Mouse (Mus musculus) limb, embryonic 12.5 days (tissue): ENCODE results near the gene Rab44. TPM values are rescaled to one million over a fixed set of nuclear protein-coding genes. Genes with fewer than 3 reads are reported as not detected.

Source experiments
- ATAC-seq: fragments of 200-750 bp; cut with Nextera tagmentation; 2 replicates; pipeline ENCODE4 v1.8.0; 2017; ENCODE audit warnings: low read depth, moderate TSS enrichment; ENCODE audit not compliant: insufficient number of reproducible peaks, insufficient read depth, low FRiP score, low TSS enrichment
- H3K27ac ChIP-seq: fragments of 300-500 bp; sonication (generic); 2 replicates; pipeline ENCODE4 v1.5.1; 2016; ENCODE audit warnings: mild to moderate bottlenecking, moderate library complexity
- H3K27me3 ChIP-seq: fragments of 300-500 bp; sonication (generic); 2 replicates; pipeline ENCODE4 v1.6.1; 2016; ENCODE audit warnings: mild to moderate bottlenecking, moderate library complexity
- H3K36me3 ChIP-seq: fragments of 300-500 bp; sonication (generic); 2 replicates; pipeline ENCODE4 v1.6.1; 2016; ENCODE audit warnings: mild to moderate bottlenecking, moderate library complexity
- H3K4me1 ChIP-seq: fragments of 300-500 bp; sonication (generic); replicated peaks from 2 replicates; pipeline ENCODE4 v1.6.1; 2016
- H3K4me2 ChIP-seq: fragments of 300-500 bp; sonication (generic); 2 replicates; pipeline ENCODE4 v1.6.1; 2016; ENCODE audit warnings: mild to moderate bottlenecking, moderate library complexity
- H3K4me3 ChIP-seq: fragments of 300-500 bp; sonication (generic); replicated peaks from 2 replicates; pipeline ENCODE4 v1.5.1; 2016; ENCODE audit warnings: mild to moderate bottlenecking
- H3K9ac ChIP-seq: fragments of 300-500 bp; sonication (generic); replicated peaks from 2 replicates; pipeline ENCODE4 v1.6.1; 2016; ENCODE audit warnings: mild to moderate bottlenecking, moderate library complexity
- H3K9me3 ChIP-seq: fragments of 300-500 bp; sonication (generic); 2 replicates; pipeline ENCODE4 v1.6.1; 2016; ENCODE audit warnings: mild to moderate bottlenecking, moderate library complexity
- WGBS: fragments of 180-500 bp; shearing (Covaris S2); methylation state at CpG from one replicate; pipeline ENCODE4 v1.1.7; 2016; 5-methylcytosine and 5-hydroxymethylcytosine counted together
- polyA plus RNA-seq: library from polyadenylated mRNA; unstranded; fragments of >200 nt; fragmentation: Nextera tagmentation; extraction: Ambion mirVana; gene quantifications from 2 replicates; pipeline ENCODE4 v1.2.1, GENCODE M21; 2016

The Rab44 gene
- polyA plus RNA-seq, 1 experiment from 2014 or later = 0.26 TPM

DNA sequence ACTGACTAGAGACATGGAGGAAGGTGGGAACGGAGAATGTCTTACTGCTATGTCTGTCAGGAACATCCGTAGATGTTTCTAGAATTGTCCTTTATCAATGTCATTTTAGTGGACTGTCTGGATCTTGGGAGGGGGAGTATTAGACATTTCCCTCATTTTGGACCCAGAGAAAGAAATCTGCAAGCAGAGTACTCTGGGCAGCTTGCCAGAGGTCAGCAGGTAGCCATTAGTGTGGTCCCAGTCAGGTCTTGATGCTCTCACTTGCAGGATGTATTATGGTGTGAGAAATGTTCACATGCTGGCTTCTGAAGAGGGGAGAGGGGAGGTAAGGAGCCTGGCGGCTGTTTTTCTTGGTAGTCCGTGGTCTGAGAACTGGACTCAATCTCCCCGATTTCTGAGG lies 21.4 kb upstream of the Rab44 start:
- ATAC-seq = no peak
- Histone ChIP-seq H3K4me1 (peaks cover 21% of the 10 kb centered on the region), H3K4me3 (no peak overlapping the region), H3K9me3 (no peaks in the 10 kb centered on the region), H3K9ac (no peak overlapping the region), H3K27me3 (peaks cover 49% of the 10 kb centered on the region), H3K36me3 (no peaks in the 10 kb centered on the region), H3K4me2 (no peak overlapping the region), H3K27ac (no peak overlapping the region)
- 60% methylated on average over 5 of the region's 5 CpGs for WGBS

DNA sequence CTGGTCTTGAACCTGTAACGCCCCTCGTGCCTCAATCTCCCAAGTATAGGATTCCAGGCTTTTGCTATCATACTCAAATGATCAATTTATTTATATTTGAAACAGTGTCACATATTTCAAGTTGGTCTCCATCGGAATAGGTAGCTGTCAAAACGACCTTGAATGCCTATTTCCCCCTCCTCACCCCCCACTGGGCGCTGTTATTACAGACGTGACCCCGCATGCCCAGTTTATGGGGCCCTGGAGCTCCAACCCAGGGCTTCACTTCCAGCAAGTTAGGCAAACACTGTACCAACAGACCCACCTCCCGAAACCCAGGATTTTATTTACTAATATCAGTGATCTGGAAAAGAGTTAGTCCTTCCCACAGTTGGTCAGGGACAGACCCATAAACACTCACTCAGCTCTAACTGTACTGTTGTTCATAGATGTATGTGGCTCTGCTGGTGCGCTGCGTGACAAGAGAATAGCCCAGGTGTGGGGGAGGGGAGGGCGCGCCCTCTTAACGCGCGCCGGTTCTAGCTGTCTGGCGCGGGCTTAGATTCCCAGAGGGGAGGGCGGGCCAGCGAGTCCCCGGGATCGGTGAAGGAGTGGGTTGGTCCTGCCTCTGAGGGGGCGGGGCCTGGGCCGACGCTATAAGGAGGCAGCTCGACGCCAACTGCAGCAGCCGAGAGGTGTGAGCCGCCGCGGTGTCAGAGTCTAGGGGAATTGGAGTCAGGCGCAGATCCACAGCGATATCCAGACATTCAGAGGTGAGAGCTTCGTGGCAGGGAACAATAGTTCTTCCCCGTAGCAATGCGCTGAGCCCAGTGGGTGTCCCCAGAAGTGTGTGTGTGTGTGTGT lies 20.6 kb upstream of the Rab44 start:
- WGBS = 6% methylated on average over 36 of the region's 36 CpGs
- Histone ChIP-seq H3K4me3 (peak overlapping the region; percentile 52), H3K9ac (peak overlapping the region; percentile 60), H3K9me3 (no peaks in the 10 kb centered on the region), H3K36me3 (no peaks in the 10 kb centered on the region), H3K4me2 (peak overlapping the region; percentile 86), H3K4me1 (peaks cover 21% of the 10 kb centered on the region), H3K27ac (no peak overlapping the region), H3K27me3 (peaks cover 49% of the 10 kb centered on the region)
- peak; percentile 67 for ATAC-seq

DNA sequence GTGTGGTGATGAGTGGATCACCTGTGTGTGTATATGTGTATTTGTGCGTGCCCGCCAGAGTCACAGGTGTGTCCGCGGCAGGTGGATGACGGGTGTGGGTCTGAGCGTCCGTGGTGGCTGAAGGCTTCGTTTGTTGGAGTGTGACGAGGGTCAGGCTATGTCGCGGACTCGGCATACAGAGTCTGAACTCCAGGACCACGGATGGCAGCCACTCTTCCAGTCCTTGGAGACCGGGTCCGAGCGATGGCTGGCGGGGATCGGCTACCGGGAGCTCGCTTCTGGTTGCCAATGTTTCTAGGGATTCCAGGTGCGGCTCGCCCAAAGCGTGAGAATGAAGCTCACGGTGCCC lies 20.0 kb upstream of the Rab44 start:
- ATAC-seq = no peak

DNA sequence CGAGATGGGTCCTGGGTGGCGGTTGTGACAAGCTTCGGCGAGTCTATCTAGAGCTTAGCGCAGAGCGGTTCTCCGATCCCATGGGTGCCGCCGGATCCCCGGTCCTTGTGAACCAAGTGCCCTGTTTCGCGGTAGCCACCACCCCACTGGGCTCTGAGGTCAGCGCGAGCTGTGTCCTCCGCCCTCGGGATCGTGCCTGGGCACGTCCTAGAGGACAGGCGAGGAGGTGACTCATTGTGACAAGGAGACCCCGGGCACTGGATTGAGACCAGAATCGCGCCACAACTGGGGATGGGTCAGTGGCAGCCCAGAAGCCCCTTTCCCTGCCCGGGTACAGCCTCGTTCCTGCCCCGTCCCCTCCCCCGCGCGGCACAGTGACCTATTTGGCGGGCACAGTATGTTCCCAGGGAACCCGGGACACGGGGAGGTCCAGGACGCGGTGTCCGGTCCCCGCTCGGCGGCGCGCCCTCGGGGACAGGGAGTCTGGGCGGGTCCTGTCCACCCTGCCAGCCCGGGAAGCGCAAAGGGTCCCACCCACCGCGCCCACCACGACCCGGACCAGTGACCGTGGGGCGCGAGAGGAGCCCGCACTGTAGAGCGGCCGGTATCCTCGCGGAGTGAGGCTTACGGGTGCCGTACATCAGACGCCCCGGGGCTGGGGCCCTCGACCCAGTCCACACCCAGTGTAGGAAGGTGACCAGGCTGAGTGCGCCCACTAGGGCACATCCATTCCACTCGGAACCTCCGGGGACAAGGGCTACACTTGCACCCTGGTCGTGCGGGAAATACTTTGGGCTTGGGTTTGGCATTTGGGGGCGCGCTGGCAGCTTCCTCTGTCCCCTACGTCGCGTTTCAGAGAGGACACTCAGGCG lies 19.4 kb upstream of the Rab44 start:
- ATAC-seq = peak; percentile 27; the same call in 1 of the 2 replicates
- WGBS = under 1% methylated on average over 71 of the region's 71 CpGs
- Histone ChIP-seq H3K27ac (no peak overlapping the region), H3K4me1 (peaks cover 21% of the 10 kb centered on the region), H3K27me3 (peaks cover 49% of the 10 kb centered on the region), H3K4me2 (peak overlapping the region; percentile 86), H3K9ac (peak overlapping the region; percentile 60), H3K9me3 (no peaks in the 10 kb centered on the region), H3K4me3 (peak overlapping the region; percentile 52), H3K36me3 (no peaks in the 10 kb centered on the region)

More for the DNA sequence above, 20.0 kb upstream of the Rab44 start:
- Histone ChIP-seq H3K9ac (peak overlapping the region; percentile 60), H3K4me1 (peaks cover 21% of the 10 kb centered on the region), H3K27me3 (peaks cover 49% of the 10 kb centered on the region), H3K36me3 (no peaks in the 10 kb centered on the region), H3K9me3 (no peaks in the 10 kb centered on the region), H3K4me2 (peak overlapping the region; percentile 86), H3K27ac (no peak overlapping the region), H3K4me3 (peak overlapping the region; percentile 52)
- under 1% methylated on average over 24 of the region's 24 CpGs for WGBS

DNA sequence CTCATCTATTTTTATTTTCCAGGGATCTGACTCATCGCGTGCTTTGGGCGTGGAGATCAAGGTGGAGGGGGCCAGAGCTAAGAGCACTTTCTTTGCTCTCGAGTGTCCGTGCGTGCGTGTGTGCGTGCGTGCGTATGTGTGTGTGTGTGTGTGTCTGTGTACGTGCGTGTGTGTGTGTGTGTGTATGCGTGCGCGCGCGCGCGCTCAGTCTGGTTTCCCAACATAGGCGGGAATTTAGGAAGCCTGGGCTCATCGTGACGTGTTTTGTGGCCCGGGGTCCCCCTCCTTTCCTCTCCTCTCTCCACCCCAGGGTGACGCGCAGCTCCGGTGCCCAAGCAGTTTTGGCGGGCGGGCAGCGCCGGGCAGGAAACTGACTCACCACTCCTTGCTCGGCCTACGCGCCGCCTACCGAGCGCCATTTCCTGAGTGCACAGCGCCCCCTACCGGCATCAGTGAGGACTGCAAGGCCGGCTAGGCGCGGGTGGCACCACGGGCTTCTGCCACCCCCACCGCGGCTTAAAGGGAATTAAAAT lies 18.7 kb upstream of the Rab44 start:
- 0 out of 2 replicates have a peak, but pooled peaks have one; percentile 37 for ATAC-seq
- Histone ChIP-seq H3K4me2 (peak overlapping the region; percentile 86), H3K27ac (no peak overlapping the region), H3K4me3 (peak overlapping the region; percentile 52), H3K9ac (peak overlapping the region; percentile 60), H3K9me3 (no peaks in the 10 kb centered on the region), H3K36me3 (no peaks in the 10 kb centered on the region), H3K27me3 (peaks cover 49% of the 10 kb centered on the region), H3K4me1 (peaks cover 21% of the 10 kb centered on the region)
- whole genome bisulfite sequencing = under 1% methylated on average over 44 of the region's 44 CpGs

DNA sequence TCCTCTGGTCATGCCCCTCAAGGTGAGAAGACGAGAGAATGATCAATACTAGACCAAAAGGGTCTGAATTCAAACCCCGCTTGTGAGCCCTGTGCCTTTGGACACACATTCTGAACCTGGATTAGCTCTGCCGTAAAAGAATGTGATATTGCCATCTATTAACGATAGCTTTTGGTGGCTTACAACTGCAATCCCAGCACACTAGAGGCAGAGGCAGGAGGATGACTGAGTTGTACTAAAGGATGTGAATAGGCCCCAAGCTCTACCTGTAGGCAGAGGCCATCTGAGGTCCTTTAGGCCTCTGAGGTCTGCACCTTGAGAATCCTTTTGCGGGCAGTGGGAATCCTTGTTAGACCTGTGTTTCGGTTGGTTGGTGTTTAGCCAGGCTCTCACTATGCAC lies 17.7 kb upstream of the Rab44 start:
- peaks cover 21% of the 10 kb centered on the region for H3K4me1 ChIP-seq
- no peak for ATAC-seq
- H3K36me3 ChIP-seq = no peaks in the 10 kb centered on the region
- H3K9ac ChIP-seq = no peak overlapping the region
- peaks cover 45% of the 10 kb centered on the region for H3K27me3 ChIP-seq
- peaks cover 3% of the 10 kb centered on the region; the same call in 1 of the 2 replicates for H3K9me3 ChIP-seq
- no peak overlapping the region for H3K4me2 ChIP-seq
- H3K27ac ChIP-seq = no peak overlapping the region
- H3K4me3 ChIP-seq = no peak overlapping the region
- 86% methylated on average over 6 of the region's 6 CpGs for WGBS

DNA sequence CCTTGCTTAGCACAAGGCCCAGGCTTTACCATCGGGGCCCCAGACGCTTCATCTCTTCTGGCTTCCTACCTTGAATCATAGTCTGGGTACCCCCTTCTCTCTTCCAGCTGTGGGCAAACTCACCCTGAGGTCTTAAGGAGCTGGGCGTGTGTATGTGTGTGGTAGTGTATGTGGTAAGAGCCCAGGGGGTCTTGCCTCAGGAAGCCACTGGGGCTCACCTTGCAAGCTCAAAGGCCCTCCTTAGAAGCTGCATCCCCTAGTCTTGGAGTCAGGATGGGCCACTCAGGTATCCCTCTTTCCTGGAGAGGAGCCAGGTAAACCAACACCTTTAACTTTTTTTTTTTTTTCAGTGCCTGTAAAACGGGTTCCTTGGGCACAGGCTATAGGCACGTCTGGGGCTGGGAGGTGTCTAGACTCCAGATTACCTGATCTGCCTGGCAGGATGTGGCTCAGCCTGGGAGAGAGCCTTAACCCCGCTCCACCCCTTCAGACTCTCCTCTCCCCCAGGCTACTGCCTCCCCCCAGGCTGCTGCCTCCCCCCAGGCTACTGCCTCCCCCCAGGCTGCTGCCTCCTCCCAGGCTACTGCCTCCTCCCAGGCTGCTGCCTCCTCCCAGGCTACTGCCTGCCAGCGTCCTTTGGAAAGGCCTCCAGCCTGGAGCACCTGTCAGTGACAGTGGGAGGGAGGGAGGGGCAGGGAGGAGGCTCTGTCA lies 16.9 kb upstream of the Rab44 start:
- Histone ChIP-seq H3K27ac (no peak overlapping the region), H3K4me3 (no peak overlapping the region), H3K9ac (no peak overlapping the region), H3K36me3 (no peaks in the 10 kb centered on the region), H3K4me2 (no peak overlapping the region), H3K9me3 (peaks cover 3% of the 10 kb centered on the region; the same call in 1 of the 2 replicates), H3K4me1 (peaks cover 21% of the 10 kb centered on the region), H3K27me3 (peaks cover 40% of the 10 kb centered on the region)
- ATAC-seq = no peak
- WGBS = 66% methylated on average over 7 of the region's 7 CpGs

DNA sequence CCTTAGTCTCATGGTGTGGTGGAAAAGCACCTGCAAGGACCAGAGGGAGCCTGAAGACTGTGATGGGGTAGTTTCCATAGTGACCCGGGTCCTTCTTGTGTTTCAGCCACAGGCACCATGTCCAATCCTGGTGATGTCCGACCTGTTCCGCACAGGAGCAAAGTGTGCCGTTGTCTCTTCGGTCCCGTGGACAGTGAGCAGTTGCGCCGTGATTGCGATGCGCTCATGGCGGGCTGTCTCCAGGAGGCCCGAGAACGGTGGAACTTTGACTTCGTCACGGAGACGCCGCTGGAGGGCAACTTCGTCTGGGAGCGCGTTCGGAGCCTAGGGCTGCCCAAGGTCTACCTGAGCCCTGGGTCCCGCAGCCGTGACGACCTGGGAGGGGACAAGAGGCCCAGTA lies 15.7 kb upstream of the Rab44 start:
- no peak for ATAC-seq
- Histone ChIP-seq H3K4me3 (no peak overlapping the region), H3K9me3 (peaks cover 3% of the 10 kb centered on the region; the same call in 1 of the 2 replicates), H3K36me3 (no peaks in the 10 kb centered on the region), H3K27me3 (peaks cover 27% of the 10 kb centered on the region), H3K9ac (no peak overlapping the region), H3K4me2 (no peak overlapping the region), H3K4me1 (peaks cover 21% of the 10 kb centered on the region), H3K27ac (no peak overlapping the region)
- WGBS = 96% methylated on average over 24 of the region's 24 CpGs

DNA sequence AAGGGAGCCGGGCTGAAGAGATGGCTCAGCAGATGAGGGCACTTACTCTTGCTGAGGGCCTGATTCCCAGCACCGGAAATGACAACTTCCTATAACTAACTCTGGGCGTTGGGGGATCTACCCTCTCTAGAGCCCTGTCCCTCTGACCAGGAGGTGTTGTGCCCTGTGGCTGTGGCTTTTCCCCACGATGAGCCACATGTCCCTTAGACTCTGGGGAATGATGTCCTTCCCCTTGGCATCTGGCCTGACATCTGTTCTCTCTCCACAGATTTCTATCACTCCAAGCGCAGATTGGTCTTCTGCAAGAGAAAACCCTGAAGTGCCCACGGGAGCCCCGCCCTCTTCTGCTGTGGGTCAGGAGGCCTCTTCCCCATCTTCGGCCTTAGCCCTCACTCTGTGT lies 14.9 kb upstream of the Rab44 start:
- no peak overlapping the region for H3K9ac ChIP-seq
- H3K9me3 ChIP-seq = peaks cover 6% of the 10 kb centered on the region; the same call in 1 of the 2 replicates
- no peak for ATAC-seq
- H3K27me3 ChIP-seq = peaks cover 19% of the 10 kb centered on the region
- no peak overlapping the region for H3K4me3 ChIP-seq
- no peaks in the 10 kb centered on the region for H3K36me3 ChIP-seq
- H3K4me2 ChIP-seq = no peak overlapping the region
- H3K4me1 ChIP-seq = peaks cover 16% of the 10 kb centered on the region
- no peak overlapping the region for H3K27ac ChIP-seq
- 89% methylated on average over 8 of the region's 8 CpGs for WGBS

DNA sequence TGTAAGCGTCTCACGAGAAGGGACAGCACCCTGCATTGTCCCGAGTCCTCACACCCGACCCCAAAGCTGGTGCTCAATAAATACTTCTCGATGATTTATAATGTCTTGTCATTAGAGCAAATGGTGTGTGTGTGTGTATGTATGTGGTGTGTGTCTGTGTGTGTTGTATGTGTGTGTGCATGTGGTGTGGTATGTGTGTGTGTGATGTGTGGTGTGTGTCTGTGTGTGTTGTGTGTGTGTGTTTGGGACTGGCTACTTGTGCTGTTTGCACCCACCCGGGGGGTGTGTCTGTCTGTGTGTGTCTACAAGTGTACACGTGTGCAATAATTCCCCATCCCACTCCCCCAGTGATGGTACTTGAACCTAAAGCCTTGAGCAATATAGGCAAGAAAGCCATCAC lies 13.3 kb upstream of the Rab44 start:
- H3K9ac ChIP-seq = no peak overlapping the region
- no peak for ATAC-seq
- H3K27ac ChIP-seq = no peak overlapping the region
- peaks cover 7% of the 10 kb centered on the region; the same call in 1 of the 2 replicates for H3K27me3 ChIP-seq
- H3K4me1 ChIP-seq = 0 out of 2 replicates have a peak, but pooled peaks cover 2% of the 10 kb centered on the region
- H3K4me3 ChIP-seq = no peak overlapping the region
- H3K4me2 ChIP-seq = no peak overlapping the region
- no peaks in the 10 kb centered on the region for H3K36me3 ChIP-seq
- H3K9me3 ChIP-seq = peaks cover 6% of the 10 kb centered on the region; the same call in 1 of the 2 replicates
- WGBS = 92% methylated on average over 7 of the region's 7 CpGs
